Mouse (Mus musculus): ENCODE results near the gene Josd1. TPM values are rescaled to one million over a fixed set of nuclear protein-coding genes. Genes with fewer than 3 reads are reported as not detected.

The Josd1 gene
- total RNA-seq, 2 experiments from 2014 or later: 28.1 to 30.9 TPM

DNA sequence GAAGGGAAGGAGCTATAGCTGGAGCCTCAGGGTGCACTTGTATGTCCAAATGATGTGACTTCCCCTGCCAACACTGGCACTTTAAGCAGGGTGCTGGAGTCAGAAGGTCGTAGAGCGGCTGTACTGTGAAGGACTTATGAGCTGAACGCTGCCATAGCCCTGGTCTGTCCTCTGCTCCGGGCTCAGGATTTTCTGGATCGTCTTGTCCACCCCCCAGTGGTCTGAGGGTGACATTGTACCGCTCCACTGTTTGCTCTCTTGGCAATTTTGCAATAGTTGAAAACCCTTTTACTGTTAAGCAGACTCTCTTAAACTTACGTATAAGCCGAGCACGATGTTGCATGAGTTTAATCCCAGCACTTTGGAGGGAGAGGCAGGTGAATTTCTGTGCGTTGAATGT, 18.5 kb downstream of the Josd1 start:
- no peak for DNase-seq

GRCm38 (mm10) chr15:79664666-79665065, 23.1 kb downstream of the Josd1 start:
- DNase-seq: no peak
- intact Hi-C loops (cut with DNase I): loop anchor here (5.0 kb wide), 1 partner anchor 432 kb away; no protein-coding TSS in a partner anchor

More for the DNA sequence above, 18.5 kb downstream of the Josd1 start:
- intact Hi-C loops (cut with DNase I): loop anchor here (5.0 kb wide), 1 partner anchor 437 kb away; no protein-coding TSS in a partner anchor

GRCm38 (mm10) chr15:79661852-79662251, 25.9 kb downstream of the Josd1 start:
- intact Hi-C loops (cut with DNase I): no loop called here
- DNase-seq: peak in 1 of 2 experiments; percentile 42

GRCm38 (mm10) chr15:79658531-79659375, 29.0 kb downstream of the Josd1 start, which contains the start of the genes Fam227a and Cby1:
Fam227a (minus strand) TSS chr15:79658956.
Cby1 (plus strand) TSS chr15:79659199.
- peak; percentile 97 for DNase-seq
- intact Hi-C loops (cut with DNase I): no loop called here

GRCm38 (mm10) chr15:79657837-79658530, 29.7 kb downstream of the Josd1 start:
- intact Hi-C loops (cut with DNase I): no loop called here
- DNase-seq: peak; percentile 82 to 84

- DNase-seq: no peak
- intact Hi-C loops (cut with DNase I): no loop called here
Observed at GRCm38 (mm10) chr15:79656451-79656850, 31.3 kb downstream of the Josd1 start.

GRCm38 (mm10) chr15:79651481-79651880, 36.2 kb downstream of the Josd1 start:
- intact Hi-C loops (cut with DNase I): loop anchor here (5.0 kb wide), 1 partner anchor 424 kb away; the partner anchor contains the start of genes Gm49486 and Pick1
- no peak for DNase-seq

GRCm38 (mm10) chr15:79650569-79650968, 37.1 kb downstream of the Josd1 start:
- intact Hi-C loops (cut with DNase I): loop anchor here (5.0 kb wide), 1 partner anchor 423 kb away; the partner anchor contains the start of genes Gm49486 and Pick1

GRCm38 (mm10) chr15:79648130-79648529, 39.6 kb downstream of the Josd1 start:
- no peak for DNase-seq
- intact Hi-C loops (cut with DNase I): no loop called here

More at GRCm38 (mm10) chr15:79650569-79650968, 37.1 kb downstream of the Josd1 start:
- DNase-seq: peak in 1 of 2 experiments; percentile 44

- intact Hi-C loops (cut with DNase I): no loop called here
- no peak for DNase-seq
Observed at GRCm38 (mm10) chr15:79645483-79645882, 42.2 kb downstream of the Josd1 start.

DNA sequence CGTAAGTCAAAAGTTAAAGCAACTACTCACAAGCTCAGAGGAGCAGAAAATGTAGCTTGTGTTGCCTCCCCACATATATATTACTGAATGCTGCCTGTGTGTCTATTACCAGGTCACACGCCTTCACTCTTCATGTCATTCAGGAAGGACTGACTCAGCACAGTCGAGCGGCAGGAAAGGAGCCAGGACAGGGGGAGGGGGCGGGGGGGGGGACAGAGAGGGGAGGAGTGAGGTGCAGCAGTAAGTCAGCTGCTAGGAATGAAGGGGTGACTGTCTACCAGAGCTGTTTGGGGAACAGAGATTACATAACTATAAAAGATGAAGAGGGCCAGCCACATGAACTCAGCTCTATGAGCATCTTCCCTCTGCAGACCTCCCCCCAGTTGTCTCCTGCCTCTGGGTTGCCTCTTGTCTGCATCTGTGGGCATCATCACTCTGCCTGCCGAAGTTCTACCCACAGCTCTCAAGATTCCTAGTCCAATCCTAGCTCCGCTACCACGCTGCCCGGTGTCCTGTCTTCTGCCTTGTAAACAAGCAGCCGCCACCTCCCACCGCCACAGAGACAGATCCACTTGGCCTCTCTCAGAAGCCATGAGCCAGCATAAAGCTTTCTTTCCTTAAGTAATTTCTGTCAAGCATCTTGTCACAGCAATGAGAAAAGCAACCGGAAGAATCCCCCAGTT, 46.4 kb downstream of the Josd1 start:
- intact Hi-C loops (cut with DNase I): no loop called here

GRCm38 (mm10) chr15:79630471-79630870, 57.2 kb downstream of the Josd1 start:
- intact Hi-C loops (cut with DNase I): no loop called here
- DNase-seq: no peak

More for the DNA sequence above, 46.4 kb downstream of the Josd1 start:
- no peak for DNase-seq

Other genes starting within 250 kb of the Josd1 start
- gene Csnk1e, start 232.4 kb downstream of the Josd1 start, total RNA-seq (2021): 10 to 100 TPM; 62.3 to 67.3 TPM
- gene Kcnj4, start 182.7 kb downstream of the Josd1 start, total RNA-seq (2021): under 1 TPM; 0.10 to 0.33 TPM
- gene Kdelr3, start 171.5 kb downstream of the Josd1 start, total RNA-seq (2021): 10 to 100 TPM; 13.0 to 13.5 TPM
- 100 to 1,000 TPM; 156 to 161 TPM for gene Ddx17, start 141.2 kb downstream of the Josd1 start, total RNA-seq (2021)
- gene Dmc1, start 82.8 kb downstream of the Josd1 start, total RNA-seq (2021): under 1 TPM in 1 of 2 experiments, not detected in 1; 0.73 TPM
- 1 to 10 TPM; 1.4 to 2.1 TPM for gene Fam227a, start 29.0 kb downstream of the Josd1 start, total RNA-seq (2021)
- gene Cby1, start 28.7 kb downstream of the Josd1 start, total RNA-seq (2021): 10 to 100 TPM; 24.7 to 24.9 TPM
- 100 to 1,000 TPM; 109 to 139 TPM for gene Tomm22, start 17.1 kb downstream of the Josd1 start, total RNA-seq (2021)
- 10 to 100 TPM; 30.3 to 33.2 TPM for gene Gtpbp1, start 2.9 kb upstream of the Josd1 start, total RNA-seq (2021)
- gene Sun2, start 54.6 kb upstream of the Josd1 start, total RNA-seq (2021): 10 to 100 TPM; 70.6 to 73.4 TPM
- 10 to 100 TPM; 21.6 to 22.2 TPM for gene Dnal4, start 89.9 kb upstream of the Josd1 start, total RNA-seq (2021)
- 1 to 10 TPM; 2.1 to 2.6 TPM for gene Nptxr, start 116.8 kb upstream of the Josd1 start, total RNA-seq (2021)
- gene Npcd, start 146.3 kb upstream of the Josd1 start, total RNA-seq (2021): under 1 TPM in 1 of 2 experiments, not detected in 1; 0.31 TPM
- gene Cbx6, start 146.8 kb upstream of the Josd1 start, total RNA-seq (2021): 10 to 100 TPM; 35.4 to 36.8 TPM
- gene Apobec3, start 203.7 kb upstream of the Josd1 start, total RNA-seq (2021): 10 to 100 TPM; 13.0 to 14.4 TPM

Measured in heart, postnatal 14 days (tissue).